Mouse (Mus musculus) gastrocnemius, adult 18-20 months (tissue): ENCODE results near the gene Gucy2e. TPM values are rescaled to one million over a fixed set of nuclear protein-coding genes. Genes with fewer than 3 reads are reported as not detected.

Experiments used
- DNase-seq: peaks from one replicate; pipeline ENCODE4 v3.0.0; 2021; ENCODE audit warnings: low spot score
- long read RNA-seq, 2 experiments: library from polyadenylated mRNA; stranded (forward); transcript quantifications; one replicate each; pipeline ENCODE4 v2.0.0; 2021
- total RNA-seq, 2 experiments: library from RNA; stranded (reverse); gene quantifications; 2 replicates each; pipeline ENCODE4 v1.2.3; 2021

The Gucy2e gene
- not detected for total RNA-seq
- long read RNA-seq, experiment 1 = 0 reads
- long read RNA-seq, experiment 2 = 0 reads

- no peak for DNase-seq
Measured at GRCm38 (mm10) chr11:69236926-69237260, at the start of gene Gucy2e. TSS of gene Gucy2e (minus strand) at chr11:69237036.

- DNase-seq = no peak
Measured at GRCm38 (mm10) chr11:69277267-69277666, 40.4 kb upstream of the Gucy2e start.

GRCm38 (mm10) chr11:69276081-69276480, 39.2 kb upstream of the Gucy2e start:
- no peak for DNase-seq

- DNase-seq = no peak
Measured at GRCm38 (mm10) chr11:69275650-69276049, 38.8 kb upstream of the Gucy2e start.

GRCm38 (mm10) chr11:69272122-69272740, 35.4 kb upstream of the Gucy2e start:
- DNase-seq = peak; percentile 79

GRCm38 (mm10) chr11:69269575-69269974, 32.7 kb upstream of the Gucy2e start:
- peak; percentile 78 for DNase-seq

- no peak for DNase-seq
Measured at GRCm38 (mm10) chr11:69268100-69268499, 31.3 kb upstream of the Gucy2e start.

GRCm38 (mm10) chr11:69267341-69267740, 30.5 kb upstream of the Gucy2e start:
- DNase-seq = no peak

GRCm38 (mm10) chr11:69266253-69266652, 29.4 kb upstream of the Gucy2e start:
- DNase-seq = peak; percentile 69

GRCm38 (mm10) chr11:69265410-69265809, 28.6 kb upstream of the Gucy2e start:
- no peak for DNase-seq

- DNase-seq = no peak
Measured at GRCm38 (mm10) chr11:69264276-69264675, 27.4 kb upstream of the Gucy2e start.

GRCm38 (mm10) chr11:69260111-69260510, 23.3 kb upstream of the Gucy2e start:
- DNase-seq = no peak

GRCm38 (mm10) chr11:69258287-69258686, 21.5 kb upstream of the Gucy2e start:
- peak; percentile 50 for DNase-seq

- peak; percentile 52 for DNase-seq
Measured at GRCm38 (mm10) chr11:69257807-69258206, 21.0 kb upstream of the Gucy2e start.

- DNase-seq = no peak
Measured at GRCm38 (mm10) chr11:69257072-69257471, 20.2 kb upstream of the Gucy2e start.

- DNase-seq = no peak
Measured at GRCm38 (mm10) chr11:69254808-69255207, 18.0 kb upstream of the Gucy2e start.

- DNase-seq = no peak
Measured at GRCm38 (mm10) chr11:69253131-69253530, 16.3 kb upstream of the Gucy2e start.

- no peak for DNase-seq
Measured at GRCm38 (mm10) chr11:69251953-69252352, 15.1 kb upstream of the Gucy2e start.

GRCm38 (mm10) chr11:69251135-69251842, 14.5 kb upstream of the Gucy2e start:
- DNase-seq = no peak

- no peak for DNase-seq
Measured at GRCm38 (mm10) chr11:69250106-69250505, 13.3 kb upstream of the Gucy2e start.

GRCm38 (mm10) chr11:69249131-69249530, 12.3 kb upstream of the Gucy2e start:
- DNase-seq = no peak

- no peak for DNase-seq
Measured at GRCm38 (mm10) chr11:69245643-69246042, 8.8 kb upstream of the Gucy2e start.

- peak; percentile 61 for DNase-seq
Measured at GRCm38 (mm10) chr11:69244911-69245310, 8.1 kb upstream of the Gucy2e start.
